Mouse (Mus musculus): ENCODE data around the gene Mgarp. TPM values are rescaled to one million over a fixed set of nuclear protein-coding genes. Genes with fewer than 3 reads are reported as not detected.

Mgarp gene
- total RNA-seq, 1 experiment: 12.5 TPM

GRCm38 (mm10) chr3:51343260-51343659 lies 53.3 kb downstream of the Mgarp start:
- no peak for DNase-seq (ENCODE audit: low read depth, low spot score)
- Histone ChIP-seq H3K4me1 (ENCODE audit: control insufficient read depth in 2 of 2, insufficient read depth in 2 of 2, low read length in 2 of 2, poor library complexity in 1 of 2) (0 out of 4 replicates have a peak, but pooled peaks cover 0 to 3% of the 10 kb centered on the region in 2 experiments), H3K4me3 (ENCODE audit: insufficient read depth in 1 of 2, low read depth in 1 of 2, low read length in 2 of 2, poor library complexity in 1 of 2, severe bottlenecking in 1 of 2) (no peak overlapping the region), H3K36me3 (ENCODE audit: control insufficient read depth, insufficient read depth, low read length, poor library complexity, severe bottlenecking) (no peaks in the 10 kb centered on the region), H3K9ac (ENCODE audit: insufficient read depth, low read depth, low read length, poor library complexity, severe bottlenecking) (no peak overlapping the region), H3K9me3 (ENCODE audit: control insufficient read depth, insufficient read depth, low read depth, low read length) (no peaks in the 10 kb centered on the region), H3K27ac (ENCODE audit: insufficient read depth, low read depth, low read length, poor library complexity, severe bottlenecking) (no peak overlapping the region)
- TF ChIP-seq ZC3H11A (IDR thresholded peaks at IDR 0.05; ENCODE audit: borderline replicate concordance, low read depth, low read length): no peak
- TF ChIP-seq ZNF384 (IDR thresholded peaks at IDR 0.05; ENCODE audit: low read depth, low read length): no peak
- no peak for TF ChIP-seq CHD2 (IDR thresholded peaks at IDR 0.05; ENCODE audit: low read depth, low read length)
- no peak for TF ChIP-seq HCFC1 (IDR thresholded peaks at IDR 0.05; ENCODE audit: borderline replicate concordance, insufficient read depth, low read length)
- no peak for TF ChIP-seq MAFK (IDR thresholded peaks at IDR 0.05; ENCODE audit: insufficient read depth, low read depth, low read length)
- in situ Hi-C loops (cut with MboI; ENCODE audit: low sequenced_read_pairs in 2 of 2, unreplicated experiment in 2 of 2): no loop called here

- no peak for DNase-seq (ENCODE audit: low read depth, low spot score)
Measured at GRCm38 (mm10) chr3:51342152-51342551, 54.4 kb downstream of the Mgarp start.

GRCm38 (mm10) chr3:51341268-51342081 lies 55.1 kb downstream of the Mgarp start:
- peak overlapping the region; percentile 70 for H3K9ac ChIP-seq (ENCODE audit: insufficient read depth, low read depth, low read length, poor library complexity, severe bottlenecking)
- peak overlapping the region; percentile 84 to 94 for H3K4me3 ChIP-seq (ENCODE audit: insufficient read depth in 1 of 2, low read depth in 1 of 2, low read length in 2 of 2, poor library complexity in 1 of 2, severe bottlenecking in 1 of 2)
- no peak overlapping the region for H3K27ac ChIP-seq (ENCODE audit: insufficient read depth, low read depth, low read length, poor library complexity, severe bottlenecking)
- 0 out of 4 replicates have a peak, but pooled peaks cover 0 to 3% of the 10 kb centered on the region in 2 experiments for H3K4me1 ChIP-seq (ENCODE audit: control insufficient read depth in 2 of 2, insufficient read depth in 2 of 2, low read length in 2 of 2, poor library complexity in 1 of 2)
- no peaks in the 10 kb centered on the region for H3K9me3 ChIP-seq (ENCODE audit: control insufficient read depth, insufficient read depth, low read depth, low read length)
- no peak for TF ChIP-seq CHD2 (IDR thresholded peaks at IDR 0.05; ENCODE audit: low read depth, low read length)
- no peak for TF ChIP-seq HCFC1 (IDR thresholded peaks at IDR 0.05; ENCODE audit: borderline replicate concordance, insufficient read depth, low read length)
- TF ChIP-seq ZC3H11A (IDR thresholded peaks at IDR 0.05; ENCODE audit: borderline replicate concordance, low read depth, low read length): no peak
- no peak for TF ChIP-seq MAFK (IDR thresholded peaks at IDR 0.05; ENCODE audit: insufficient read depth, low read depth, low read length)
- TF ChIP-seq ZNF384 (IDR thresholded peaks at IDR 0.05; ENCODE audit: low read depth, low read length): no peak
- no peaks in the 10 kb centered on the region for H3K36me3 ChIP-seq (ENCODE audit: control insufficient read depth, insufficient read depth, low read length, poor library complexity, severe bottlenecking)
- in situ Hi-C loops (cut with MboI; ENCODE audit: low sequenced_read_pairs in 2 of 2, unreplicated experiment in 2 of 2): no loop called here
- DNase-seq (ENCODE audit: low read depth, low spot score): peak; percentile 54

More at GRCm38 (mm10) chr3:51342152-51342551, 54.4 kb downstream of the Mgarp start:
- in situ Hi-C loops (cut with MboI; ENCODE audit: low sequenced_read_pairs in 2 of 2, unreplicated experiment in 2 of 2): no loop called here
- Histone ChIP-seq H3K9ac (ENCODE audit: insufficient read depth, low read depth, low read length, poor library complexity, severe bottlenecking) (peak overlapping the region; percentile 70), H3K36me3 (ENCODE audit: control insufficient read depth, insufficient read depth, low read length, poor library complexity, severe bottlenecking) (no peaks in the 10 kb centered on the region), H3K4me1 (ENCODE audit: control insufficient read depth in 2 of 2, insufficient read depth in 2 of 2, low read length in 2 of 2, poor library complexity in 1 of 2) (0 out of 4 replicates have a peak, but pooled peaks cover 0 to 3% of the 10 kb centered on the region in 2 experiments), H3K27ac (ENCODE audit: insufficient read depth, low read depth, low read length, poor library complexity, severe bottlenecking) (no peak overlapping the region), H3K9me3 (ENCODE audit: control insufficient read depth, insufficient read depth, low read depth, low read length) (no peaks in the 10 kb centered on the region), H3K4me3 (ENCODE audit: insufficient read depth in 1 of 2, low read depth in 1 of 2, low read length in 2 of 2, poor library complexity in 1 of 2, severe bottlenecking in 1 of 2) (peak overlapping the region; percentile 84 to 94)
- TF ChIP-seq ZC3H11A (IDR thresholded peaks at IDR 0.05; ENCODE audit: borderline replicate concordance, low read depth, low read length) (no peak), CHD2 (IDR thresholded peaks at IDR 0.05; ENCODE audit: low read depth, low read length) (no peak)

GRCm38 (mm10) chr3:51340552-51341267 lies 55.8 kb downstream of the Mgarp start, which contains the start of gene Elf2:
Gene Elf2, minus strand, starts transcription at chr3:51340663.
- Histone ChIP-seq H3K27ac (ENCODE audit: insufficient read depth, low read depth, low read length, poor library complexity, severe bottlenecking) (peak within 1 kb of the TSS; percentile 57; the same call in 1 of the 2 replicates), H3K4me1 (ENCODE audit: control insufficient read depth in 2 of 2, insufficient read depth in 2 of 2, low read length in 2 of 2, poor library complexity in 1 of 2) (0 out of 4 replicates have a peak, but pooled peaks cover 0 to 3% of the 10 kb centered on the region in 2 experiments), H3K4me3 (ENCODE audit: insufficient read depth in 1 of 2, low read depth in 1 of 2, low read length in 2 of 2, poor library complexity in 1 of 2, severe bottlenecking in 1 of 2) (peak within 1 kb of the TSS; percentile 84 to 94), H3K36me3 (ENCODE audit: control insufficient read depth, insufficient read depth, low read length, poor library complexity, severe bottlenecking) (no peaks in the 10 kb centered on the region), H3K9ac (ENCODE audit: insufficient read depth, low read depth, low read length, poor library complexity, severe bottlenecking) (peak within 1 kb of the TSS; percentile 70), H3K9me3 (ENCODE audit: control insufficient read depth, insufficient read depth, low read depth, low read length) (no peaks in the 10 kb centered on the region)
- DNase-seq (ENCODE audit: low read depth, low spot score): peak; percentile 56
- in situ Hi-C loops (cut with MboI; ENCODE audit: low sequenced_read_pairs in 2 of 2, unreplicated experiment in 2 of 2): no loop called here
- TF ChIP-seq HCFC1 (IDR thresholded peaks at IDR 0.05; ENCODE audit: borderline replicate concordance, insufficient read depth, low read length) (0 out of 2 replicates have a peak, but pooled peaks have one; percentile 15), ZC3H11A (IDR thresholded peaks at IDR 0.05; ENCODE audit: borderline replicate concordance, low read depth, low read length) (no peak), CHD2 (IDR thresholded peaks at IDR 0.05; ENCODE audit: low read depth, low read length) (no peak), ZNF384 (IDR thresholded peaks at IDR 0.05; ENCODE audit: low read depth, low read length) (no peak), MAFK (IDR thresholded peaks at IDR 0.05; ENCODE audit: insufficient read depth, low read depth, low read length) (no peak)

Data from ES-E14 (cell line).